Mouse (Mus musculus) intestine, embryonic 14.5 days (tissue): ENCODE results near the gene Siah1a. TPM values are rescaled to one million over a fixed set of nuclear protein-coding genes. Genes with fewer than 3 reads are reported as not detected.

ENCODE experiments used
- ATAC-seq: fragments of 200-750 bp; cut with Nextera tagmentation; replicated peaks from 2 replicates; pipeline ENCODE4 v1.8.0; 2017; ENCODE audit warnings: low read depth, moderate number of reproducible peaks, moderate TSS enrichment, moderate library complexity; ENCODE audit not compliant: low FRiP score, low TSS enrichment
- DNase-seq: peaks from one replicate; pipeline ENCODE4 v3.0.0-alpha.2; 2018; ENCODE audit warnings: low spot score
- H3K27ac ChIP-seq: fragments of 300-500 bp; sonication (generic); 2 replicates; pipeline ENCODE4 v1.5.1; 2014; ENCODE audit warnings: low read depth, mild to moderate bottlenecking, control low read depth
- H3K27me3 ChIP-seq: fragments of 300-500 bp; sonication (generic); replicated peaks from 2 replicates; pipeline ENCODE4 v1.6.1; 2014; ENCODE audit warnings: low read length, control low read depth; ENCODE audit not compliant: control insufficient read depth, insufficient read depth
- H3K36me3 ChIP-seq: fragments of 300-500 bp; sonication (generic); 2 replicates; pipeline ENCODE4 v1.6.1; 2014; ENCODE audit warnings: low read length, control low read depth; ENCODE audit not compliant: control insufficient read depth, insufficient read depth
- H3K4me1 ChIP-seq: fragments of 300-500 bp; sonication (generic); replicated peaks from 2 replicates; pipeline ENCODE4 v1.6.1; 2014; ENCODE audit warnings: low read length, control low read depth, mixed read lengths; ENCODE audit not compliant: control insufficient read depth, insufficient read depth
- H3K4me2 ChIP-seq: fragments of 300-500 bp; sonication (generic); 2 replicates; pipeline ENCODE4 v1.6.1; 2014; ENCODE audit warnings: low read length
- H3K4me3 ChIP-seq: fragments of 300-500 bp; sonication (generic); 2 replicates; pipeline ENCODE4 v1.5.1; 2014; ENCODE audit warnings: low read depth, low read length, control low read depth, mixed read lengths
- H3K9ac ChIP-seq: fragments of 300-500 bp; sonication (generic); 2 replicates; pipeline ENCODE4 v1.6.1; 2014; ENCODE audit warnings: mild to moderate bottlenecking, low read length
- H3K9me3 ChIP-seq: fragments of 300-500 bp; sonication (generic); 2 replicates; pipeline ENCODE4 v1.6.1; 2016; ENCODE audit warnings: low read length, control low read depth; ENCODE audit not compliant: control insufficient read depth
- WGBS: fragments of 180-500 bp; shearing (Covaris S2); extraction: QIAGEN DNeasy Blood & Tissue Kit; methylation state at CpG from one replicate; pipeline ENCODE4 v1.1.7; 2014; 5-methylcytosine and 5-hydroxymethylcytosine counted together
- polyA plus RNA-seq: library from polyadenylated mRNA; unstranded; fragments of >200 nt; fragmentation: Nextera tagmentation; extraction: Ambion mirVana; gene quantifications from 2 replicates; pipeline ENCODE4 v1.2.1, GENCODE M21; 2014

Siah1a gene
- polyA plus RNA-seq, 1 experiment from 2014 or later: 39.2 TPM

DNA sequence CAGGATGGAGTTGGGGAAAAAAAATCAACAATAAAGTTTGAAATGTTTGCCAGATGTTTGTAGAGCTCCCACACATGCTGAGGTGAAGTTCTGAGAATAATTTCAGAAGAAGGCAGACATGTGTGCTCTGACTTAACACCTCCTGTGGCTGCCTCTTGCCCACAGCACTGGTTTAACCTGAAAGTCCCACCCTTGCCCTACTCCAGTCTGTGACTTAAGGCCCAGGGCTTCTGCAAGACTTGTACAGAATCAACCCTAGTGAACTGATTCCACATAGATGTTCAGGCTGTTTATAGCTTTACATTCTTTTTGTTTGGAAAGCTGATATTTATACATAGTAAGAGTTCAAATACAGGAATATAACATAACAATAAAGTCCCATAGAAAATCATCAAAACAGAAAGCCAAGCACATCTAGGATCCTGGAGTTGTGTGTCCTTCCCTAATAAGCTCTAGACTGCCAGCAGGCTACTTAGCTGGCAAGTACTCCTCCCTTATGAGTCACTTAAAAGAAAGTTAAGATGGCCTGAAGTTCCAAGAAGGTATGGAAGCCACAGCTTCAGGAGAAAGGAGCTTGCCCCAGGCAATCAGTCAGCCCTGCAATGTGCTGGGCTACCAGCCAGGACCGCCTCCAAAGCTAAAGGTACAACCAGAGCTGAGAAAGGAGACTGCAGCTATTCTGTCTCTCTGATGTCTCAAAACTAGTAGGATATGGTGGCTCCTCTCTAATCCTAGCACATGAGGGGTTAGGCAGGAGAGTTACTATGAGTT, 24.4 kb upstream of the Siah1a start:
- ATAC-seq (no peak), DNase-seq (no peak)
- no peaks in the 10 kb centered on the region for H3K9me3 ChIP-seq
- no peaks in the 10 kb centered on the region for H3K4me1 ChIP-seq
- no peaks in the 10 kb centered on the region for H3K36me3 ChIP-seq
- no peak overlapping the region for H3K9ac ChIP-seq
- H3K4me3 ChIP-seq: no peak overlapping the region
- no peak overlapping the region for H3K27ac ChIP-seq
- 77% methylated on average over 1 of the region's 1 CpGs for WGBS
- H3K27me3 ChIP-seq: no peaks in the 10 kb centered on the region
- H3K4me2 ChIP-seq: no peak overlapping the region

DNA sequence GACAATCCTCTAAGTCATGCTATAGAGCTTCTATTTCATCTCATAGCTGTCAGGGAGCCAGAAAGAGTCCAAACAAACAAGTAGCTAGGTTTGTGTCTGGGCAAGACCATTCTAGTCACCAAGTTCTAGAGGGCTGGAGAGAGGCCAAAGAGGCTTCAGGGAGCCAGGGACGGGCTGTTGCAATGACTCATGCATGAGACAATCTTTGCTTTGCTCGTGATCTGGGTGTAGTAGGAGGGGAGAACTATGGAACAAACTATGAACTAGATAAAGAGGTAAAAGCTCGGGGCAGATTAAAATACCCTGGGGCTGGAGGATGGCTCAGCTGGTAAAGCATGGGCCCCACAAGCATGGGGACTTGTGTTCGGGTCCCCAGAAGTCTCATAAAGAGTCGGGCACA, 22.8 kb upstream of the Siah1a start:
- WGBS: 68% methylated on average over 5 of the region's 5 CpGs
- no peaks in the 10 kb centered on the region for H3K36me3 ChIP-seq
- DNase-seq (no peak), ATAC-seq (no peak)
- H3K27ac ChIP-seq: no peak overlapping the region
- no peaks in the 10 kb centered on the region for H3K9me3 ChIP-seq
- H3K27me3 ChIP-seq: peaks cover 3% of the 10 kb centered on the region; the same call in 1 of the 2 replicates
- no peak overlapping the region for H3K4me3 ChIP-seq
- H3K4me1 ChIP-seq: no peaks in the 10 kb centered on the region
- no peak overlapping the region for H3K4me2 ChIP-seq
- H3K9ac ChIP-seq: no peak overlapping the region

DNA sequence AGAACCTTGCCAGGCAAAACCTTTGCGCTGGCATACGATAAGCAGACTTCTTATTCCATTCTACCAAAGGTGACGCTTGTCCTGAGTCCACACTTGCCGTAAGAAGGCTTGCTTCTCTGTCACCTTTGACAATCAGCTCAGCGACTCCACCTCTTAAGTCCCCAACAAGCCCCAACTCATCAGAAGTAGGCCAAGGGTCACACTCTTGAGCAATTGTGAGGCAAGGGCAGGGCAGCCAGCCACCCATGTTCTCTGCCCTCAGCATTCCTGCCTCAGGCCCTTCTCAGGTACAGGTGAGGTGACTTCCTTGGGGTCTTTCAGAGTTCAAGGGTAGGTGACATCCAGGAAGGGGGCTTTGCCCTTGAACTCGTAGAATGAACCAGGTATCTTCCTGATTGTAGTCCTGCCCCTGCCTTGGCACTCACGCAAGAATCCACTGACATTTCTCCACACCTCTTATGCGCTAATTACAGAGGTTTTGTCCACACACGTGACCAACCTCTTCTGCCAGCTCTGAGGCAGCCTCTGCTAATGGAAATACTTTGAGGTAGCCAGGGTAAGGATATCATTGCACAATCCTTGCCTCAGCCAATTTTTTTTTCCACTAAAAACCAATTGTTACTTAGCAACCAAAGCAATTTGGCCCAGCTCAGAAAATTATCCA, 20.9 kb upstream of the Siah1a start:
- DNase-seq (no peak), ATAC-seq (no peak)
- 85% methylated on average over 9 of the region's 9 CpGs for WGBS
- Histone ChIP-seq H3K36me3 (no peaks in the 10 kb centered on the region), H3K4me1 (no peaks in the 10 kb centered on the region), H3K9me3 (no peaks in the 10 kb centered on the region), H3K27ac (no peak overlapping the region), H3K27me3 (peaks cover 3% of the 10 kb centered on the region; the same call in 1 of the 2 replicates), H3K9ac (no peak overlapping the region), H3K4me3 (no peak overlapping the region), H3K4me2 (no peak overlapping the region)

DNA sequence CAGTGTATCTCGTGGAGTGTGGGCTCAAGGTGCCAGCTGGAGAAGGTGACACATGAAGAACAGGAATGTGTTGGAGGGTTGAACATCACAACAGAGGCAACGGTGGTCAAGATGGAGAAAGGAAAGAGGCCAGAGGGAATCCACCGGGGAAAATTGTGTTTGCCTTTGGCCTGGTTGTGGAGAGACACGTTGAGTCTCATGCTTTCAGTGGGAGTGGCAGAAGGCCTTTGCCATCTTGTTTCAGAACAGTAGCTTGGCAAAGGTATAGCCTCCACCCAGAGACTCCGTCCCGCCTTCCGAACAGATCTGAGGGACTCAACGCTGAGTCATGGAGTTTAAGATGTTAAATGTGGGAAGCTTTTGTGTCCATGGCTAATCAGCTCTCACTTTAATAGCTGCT, 19.9 kb upstream of the Siah1a start:
- WGBS: 90% methylated on average over 8 of the region's 8 CpGs
- Histone ChIP-seq H3K9me3 (no peaks in the 10 kb centered on the region), H3K4me2 (no peak overlapping the region), H3K27me3 (peaks cover 3% of the 10 kb centered on the region; the same call in 1 of the 2 replicates), H3K36me3 (no peaks in the 10 kb centered on the region), H3K9ac (no peak overlapping the region), H3K4me3 (no peak overlapping the region), H3K4me1 (no peaks in the 10 kb centered on the region), H3K27ac (no peak overlapping the region)
- ATAC-seq: no peak
- DNase-seq: no peak

GRCm38 (mm10) chr8:86765155-86765554, 19.4 kb upstream of the Siah1a start:
- Histone ChIP-seq H3K9me3 (no peaks in the 10 kb centered on the region), H3K36me3 (no peaks in the 10 kb centered on the region), H3K4me1 (no peaks in the 10 kb centered on the region), H3K9ac (no peak overlapping the region), H3K4me2 (no peak overlapping the region), H3K4me3 (no peak overlapping the region), H3K27ac (no peak overlapping the region), H3K27me3 (peaks cover 3% of the 10 kb centered on the region; the same call in 1 of the 2 replicates)
- DNase-seq (no peak), ATAC-seq (no peak)
- WGBS: 89% methylated on average over 10 of the region's 10 CpGs

- ATAC-seq: no peak
- H3K9ac ChIP-seq: no peak overlapping the region
- no peak overlapping the region for H3K4me3 ChIP-seq
- no peak overlapping the region for H3K27ac ChIP-seq
- 67% methylated on average over 5 of the region's 5 CpGs for WGBS
- H3K4me1 ChIP-seq: no peaks in the 10 kb centered on the region
- H3K27me3 ChIP-seq: peaks cover 4% of the 10 kb centered on the region; the same call in 1 of the 2 replicates
- H3K9me3 ChIP-seq: no peaks in the 10 kb centered on the region
- no peak overlapping the region for H3K4me2 ChIP-seq
- no peaks in the 10 kb centered on the region for H3K36me3 ChIP-seq
- DNase-seq: no peak
Observed at GRCm38 (mm10) chr8:86762806-86763205, 17.1 kb upstream of the Siah1a start.

DNA sequence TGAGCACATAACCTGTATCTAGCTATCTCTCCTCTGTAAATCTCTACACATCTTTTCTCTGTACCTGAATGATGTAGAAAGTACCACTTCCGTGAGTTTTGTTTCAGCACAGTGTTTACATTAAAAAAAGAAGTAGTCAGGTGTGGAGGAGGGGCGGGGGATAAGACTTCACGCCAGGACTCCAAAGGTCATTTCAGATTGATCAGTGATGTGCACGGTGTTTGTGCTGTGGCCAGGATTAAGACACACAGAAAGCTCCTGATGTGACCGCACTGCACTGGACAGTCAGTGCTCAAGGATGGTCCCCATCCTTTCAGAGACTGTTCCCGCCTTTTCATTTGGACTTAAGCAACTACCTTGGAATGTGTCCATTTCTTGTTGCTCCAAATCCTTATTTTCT, 15.0 kb upstream of the Siah1a start:
- Histone ChIP-seq H3K4me2 (no peak overlapping the region), H3K27me3 (peaks cover 11% of the 10 kb centered on the region), H3K9me3 (no peaks in the 10 kb centered on the region), H3K9ac (no peak overlapping the region), H3K36me3 (no peaks in the 10 kb centered on the region), H3K4me1 (no peaks in the 10 kb centered on the region), H3K4me3 (no peak overlapping the region), H3K27ac (no peak overlapping the region)
- 55% methylated on average over 6 of the region's 6 CpGs for WGBS
- DNase-seq (no peak), ATAC-seq (no peak)

DNA sequence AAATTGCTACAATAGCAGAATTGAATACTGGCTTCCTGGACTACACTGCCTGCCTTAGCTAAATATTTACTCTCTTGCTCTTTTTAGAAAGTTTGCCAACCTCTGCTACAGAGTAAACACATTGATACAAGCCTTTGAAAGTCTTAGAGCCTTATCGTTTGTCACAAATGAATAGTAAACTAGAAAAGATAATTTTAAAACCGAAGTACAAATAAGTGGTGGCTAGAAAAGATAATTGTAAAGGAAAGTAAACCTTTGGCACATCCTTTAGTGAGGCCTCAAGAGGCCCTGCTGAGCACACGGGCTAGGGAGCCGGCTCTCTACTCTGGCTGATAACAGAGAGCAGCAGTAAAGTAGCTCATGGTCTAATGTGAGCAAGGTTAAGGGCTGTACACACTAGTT, 13.4 kb upstream of the Siah1a start:
- ATAC-seq (0 out of 2 replicates have a peak, but pooled peaks have one; percentile 50), DNase-seq (no peak)
- no peak overlapping the region for H3K4me3 ChIP-seq
- H3K9ac ChIP-seq: no peak overlapping the region
- H3K27ac ChIP-seq: no peak overlapping the region
- no peaks in the 10 kb centered on the region for H3K4me1 ChIP-seq
- no peak overlapping the region for H3K4me2 ChIP-seq
- WGBS: 27% methylated on average over 4 of the region's 4 CpGs
- H3K36me3 ChIP-seq: no peaks in the 10 kb centered on the region
- no peaks in the 10 kb centered on the region for H3K9me3 ChIP-seq
- H3K27me3 ChIP-seq: peaks cover 11% of the 10 kb centered on the region
